ENCODE assay signal across 9 mouse cellular contexts in genomic region chr14:46390249-46390775, GRCm38 (mm10). TPM values are rescaled to one million over a fixed set of nuclear protein-coding genes. Genes with fewer than 3 reads are reported as not detected.
DNase-seq lines count a peak whose midpoint lies in the region; ATAC-seq lines count a peak whose summit lies in the region.
"Had no signal": no experiment of that assay in that cellular context is flagged by ENCODE, and none has a peak within 500 bp of the region (broad histone marks: within the 10 kb centered on the region; RNA-seq: fewer than 3 reads in every experiment).

Gene Bmp4, minus strand, starts transcription at chr14:46390669.

- peak; percentile 50; the same call in 1 of the 2 replicates for ATAC-seq in lung, embryonic 15.5 days (ENCODE audit: borderline replicate concordance, extremely low read depth, low FRiP score, low TSS enrichment)
- ATAC-seq in stomach, embryonic 16.5 days (ENCODE audit: insufficient read depth, low FRiP score), result peak; percentile 12; the same call in 1 of the 2 replicates

- peak within 1 kb of the TSS; percentile 56 for H3K4me3 ChIP-seq in lung, embryonic 15.5 days
- peak within 1 kb of the TSS; percentile 66 for H3K4me3 ChIP-seq in stomach, embryonic 16.5 days (replicated peaks; ENCODE audit: low read length)

- H3K4me2 ChIP-seq in lung, embryonic 15.5 days, result peak within 1 kb of the TSS; percentile 80
- peak within 1 kb of the TSS; percentile 63 for H3K4me2 ChIP-seq in stomach, embryonic 16.5 days (ENCODE audit: low read depth, low read length)

- peaks cover 20% of the 10 kb centered on the region; the same call in 1 of the 2 replicates for H3K4me1 ChIP-seq in lung, embryonic 15.5 days
- H3K4me1 ChIP-seq in stomach, embryonic 16.5 days (ENCODE audit: control insufficient read depth, insufficient read depth, low read length), result peaks cover 8% of the 10 kb centered on the region; the same call in 1 of the 2 replicates

- WGBS in lung, embryonic 15.5 days, result under 1% methylated on average over 26 of the region's 26 CpGs
- 2% methylated on average over 26 of the region's 26 CpGs for WGBS in stomach, embryonic 16.5 days

- H3K27ac ChIP-seq in lung, embryonic 15.5 days, result peak within 1 kb of the TSS; percentile 95
- H3K27ac ChIP-seq in stomach, embryonic 16.5 days (ENCODE audit: low read length), result peak within 1 kb of the TSS; percentile 76

- H3K9me3 ChIP-seq in lung, embryonic 15.5 days, result no peaks in the 10 kb centered on the region
- no peaks in the 10 kb centered on the region for H3K9me3 ChIP-seq in stomach, embryonic 16.5 days (replicated peaks; ENCODE audit: control insufficient read depth, low read length)

- DNase-seq in urinary bladder, adult 18-20 months (ENCODE audit: low spot score in 2 of 2), result peak; percentile 34 to 80
- no peak for DNase-seq in urinary bladder, postnatal 10 days (ENCODE audit: low spot score)
- peak; percentile 51 for DNase-seq in heart, adult 8-10 months (ENCODE audit: low spot score)
- DNase-seq in kidney, adult 9 months, result peak; percentile 40
- no peak for DNase-seq in left cerebral cortex, adult 11 months (ENCODE audit: low spot score)
- DNase-seq in right cerebral cortex, postnatal 25 days, result no peak

- peak within 1 kb of the TSS; percentile 63 for H3K9ac ChIP-seq in lung, embryonic 15.5 days
- peak within 1 kb of the TSS; percentile 75 for H3K9ac ChIP-seq in stomach, embryonic 16.5 days (ENCODE audit: low read length)

- no peaks in the 10 kb centered on the region for H3K27me3 ChIP-seq in lung, embryonic 15.5 days
- peaks cover 16% of the 10 kb centered on the region for H3K27me3 ChIP-seq in stomach, embryonic 16.5 days (ENCODE audit: control insufficient read depth, insufficient read depth, low read length)

- no peaks in the 10 kb centered on the region for H3K36me3 ChIP-seq in lung, embryonic 15.5 days
- no peaks in the 10 kb centered on the region for H3K36me3 ChIP-seq in stomach, embryonic 16.5 days (ENCODE audit: control insufficient read depth, insufficient read depth, low read length)

RNA-seq across cellular contexts. Expression of gene Bmp4, which starts in this region (rescaled TPM):
- 10 to 100 TPM in 2 of 4 experiments, 1 to 10 TPM in 2; 8.0 to 15.1 (median 10.1) TPM for total RNA-seq in heart, adult 8-10 months (2022)
- 69.8 and 81.1 TPM in 2 replicates for polyA plus RNA-seq in lung, embryonic 15.5 days (2015; fragmentation: Nextera tagmentation; extraction: Ambion mirVana)
- polyA plus RNA-seq in stomach, embryonic 16.5 days (2015; fragmentation: Nextera tagmentation; extraction: Ambion mirVana), result 50.0 and 59.9 TPM in 2 replicates
- total RNA-seq: MEL had no signal

Comparison
In these comparisons a context has a peak if more than half of its experiments do, and no peak if none do; other contexts are left out.
1. DNase-seq: peak in urinary bladder, adult 18-20 months (2 of 2), heart, adult 8-10 months (single experiment) and kidney, adult 9 months (single experiment); none in urinary bladder, postnatal 10 days (single experiment), left cerebral cortex, adult 11 months (single experiment) and right cerebral cortex, postnatal 25 days (single experiment).